Comparison of ENCODE assay signal across 19 mouse cellular contexts in genomic region chr14:54151921-54152320, GRCm38 (mm10).
"Had no signal": no experiment of that assay in that cellular context is flagged by ENCODE, and none has a peak within 500 bp of the region (broad histone marks: within the 10 kb centered on the region; RNA-seq: fewer than 3 reads in every experiment).

No protein-coding gene starts in this region.

- H3K4me3 ChIP-seq: limb, embryonic 12.5 days; limb, embryonic 15.5 days; megakaryocyte, embryonic 14.5 days; midbrain, embryonic 10.5 days; neural tube, embryonic 12.5 days; neural tube, embryonic 15.5 days had no signal

- H3K27ac ChIP-seq: limb, embryonic 12.5 days; limb, embryonic 15.5 days; midbrain, embryonic 10.5 days; neural tube, embryonic 12.5 days; neural tube, embryonic 15.5 days; stomach, postnatal 0 days had no signal

- H3K4me1 ChIP-seq: limb, embryonic 12.5 days; limb, embryonic 15.5 days; neural tube, embryonic 12.5 days had no signal

- H3K27me3 ChIP-seq: limb, embryonic 12.5 days; limb, embryonic 15.5 days; neural tube, embryonic 12.5 days; neural tube, embryonic 15.5 days had no signal

- H3K9me3 ChIP-seq: limb, embryonic 12.5 days; limb, embryonic 15.5 days; megakaryocyte, embryonic 14.5 days; midbrain, embryonic 10.5 days; neural tube, embryonic 12.5 days; neural tube, embryonic 15.5 days had no signal

- ATAC-seq: inflammation-experienced regulatory T-cells, adult 6 months; lung, postnatal 0 days had no signal

- H3K36me3 ChIP-seq: limb, embryonic 12.5 days; limb, embryonic 15.5 days; midbrain, embryonic 10.5 days; neural tube, embryonic 12.5 days; neural tube, embryonic 15.5 days had no signal

- DNase-seq: kidney, adult 18-20 months; kidney, adult 9 months; kidney, postnatal 14 days; kidney, postnatal 4 days; left cerebral cortex, postnatal 4 days; lung, adult 2 months; lung, postnatal 36 days; midbrain, embryonic 14.5 days; right cerebral cortex, adult 18-20 months; right cerebral cortex, postnatal 25 days had no signal

- H3K4me2 ChIP-seq: limb, embryonic 12.5 days; limb, embryonic 15.5 days; neural tube, embryonic 12.5 days; neural tube, embryonic 15.5 days had no signal

- H3K9ac ChIP-seq: limb, embryonic 12.5 days; limb, embryonic 15.5 days; neural tube, embryonic 12.5 days; neural tube, embryonic 15.5 days had no signal
